In genomic region chr14:12554486-12554885, GRCm38 (mm10) we compare ENCODE assay signal across 15 mouse cellular contexts.
"Had no signal": no experiment of that assay in that cellular context is flagged by ENCODE, and none has a peak within 500 bp of the region (broad histone marks: within the 10 kb centered on the region; RNA-seq: fewer than 3 reads in every experiment).

No protein-coding gene starts in this region.

- H3K27me3 ChIP-seq: kidney, embryonic 15.5 days; liver, embryonic 13.5 days had no signal

- H3K9ac ChIP-seq: kidney, embryonic 15.5 days; liver, embryonic 13.5 days had no signal

- DNase-seq: kidney, adult 8-10 months; kidney, postnatal 10 days; kidney, postnatal 36 days; layer of hippocampus, postnatal 36 days; liver, embryonic 13.5 days; lung, adult 2 months; lung, postnatal 14 days; lung, postnatal 4 days; midbrain, embryonic 14.5 days; right cerebral cortex, postnatal 25 days; thymus, adult 18-20 months; thymus, postnatal 36 days had no signal

- H3K4me3 ChIP-seq: kidney, embryonic 15.5 days; left cerebral cortex, adult 2 months; liver, embryonic 13.5 days had no signal

- H3K27ac ChIP-seq: kidney, embryonic 15.5 days; left cerebral cortex, adult 2 months; liver, embryonic 13.5 days had no signal

- H3K36me3 ChIP-seq: kidney, embryonic 15.5 days; liver, embryonic 13.5 days had no signal

- H3K4me1 ChIP-seq: kidney, embryonic 15.5 days; liver, embryonic 13.5 days had no signal

- H3K9me3 ChIP-seq: kidney, embryonic 15.5 days; liver, embryonic 13.5 days had no signal

- H3K4me2 ChIP-seq: kidney, embryonic 15.5 days; liver, embryonic 13.5 days; midbrain, embryonic 11.5 days had no signal
